Mouse (Mus musculus) 416B (cell line): ENCODE measurements around the gene Slc4a1.

Source experiments
- DNase-seq: peaks from one replicate; pipeline ENCODE4 v3.0.0; 2011; ENCODE audit warnings: low read depth

Gene Slc4a1

GRCm38 (mm10) chr11:102323516-102323915 is 42.5 kb downstream of the Slc4a1 start:
- DNase-seq, result no peak

GRCm38 (mm10) chr11:102321931-102322330 is 44.1 kb downstream of the Slc4a1 start:
- no peak for DNase-seq

DNA sequence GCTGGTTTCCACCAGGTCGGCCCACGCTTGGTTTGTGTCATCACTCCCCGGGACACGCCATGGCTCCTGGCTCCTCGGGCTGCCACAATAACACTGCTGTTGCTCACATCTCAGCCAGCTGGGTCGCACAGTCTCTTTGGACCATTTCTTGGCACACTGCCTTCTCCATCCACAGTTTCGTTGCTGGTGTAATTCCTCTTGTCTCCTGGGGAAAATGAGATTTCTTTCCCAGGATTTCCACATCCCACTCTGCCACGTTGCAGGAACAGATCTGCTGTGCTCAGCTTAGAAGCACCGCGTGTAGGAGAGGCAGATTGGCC is 45.4 kb downstream of the Slc4a1 start:
- DNase-seq, result no peak

GRCm38 (mm10) chr11:102319941-102320685 is 45.9 kb downstream of the Slc4a1 start:
- peak; percentile 92 for DNase-seq

GRCm38 (mm10) chr11:102319410-102319792 is 46.6 kb downstream of the Slc4a1 start, which contains the start of gene Ubtf:
Gene Ubtf (minus strand): TSS chr11:102319742.
- DNase-seq, result peak; percentile 74

DNA sequence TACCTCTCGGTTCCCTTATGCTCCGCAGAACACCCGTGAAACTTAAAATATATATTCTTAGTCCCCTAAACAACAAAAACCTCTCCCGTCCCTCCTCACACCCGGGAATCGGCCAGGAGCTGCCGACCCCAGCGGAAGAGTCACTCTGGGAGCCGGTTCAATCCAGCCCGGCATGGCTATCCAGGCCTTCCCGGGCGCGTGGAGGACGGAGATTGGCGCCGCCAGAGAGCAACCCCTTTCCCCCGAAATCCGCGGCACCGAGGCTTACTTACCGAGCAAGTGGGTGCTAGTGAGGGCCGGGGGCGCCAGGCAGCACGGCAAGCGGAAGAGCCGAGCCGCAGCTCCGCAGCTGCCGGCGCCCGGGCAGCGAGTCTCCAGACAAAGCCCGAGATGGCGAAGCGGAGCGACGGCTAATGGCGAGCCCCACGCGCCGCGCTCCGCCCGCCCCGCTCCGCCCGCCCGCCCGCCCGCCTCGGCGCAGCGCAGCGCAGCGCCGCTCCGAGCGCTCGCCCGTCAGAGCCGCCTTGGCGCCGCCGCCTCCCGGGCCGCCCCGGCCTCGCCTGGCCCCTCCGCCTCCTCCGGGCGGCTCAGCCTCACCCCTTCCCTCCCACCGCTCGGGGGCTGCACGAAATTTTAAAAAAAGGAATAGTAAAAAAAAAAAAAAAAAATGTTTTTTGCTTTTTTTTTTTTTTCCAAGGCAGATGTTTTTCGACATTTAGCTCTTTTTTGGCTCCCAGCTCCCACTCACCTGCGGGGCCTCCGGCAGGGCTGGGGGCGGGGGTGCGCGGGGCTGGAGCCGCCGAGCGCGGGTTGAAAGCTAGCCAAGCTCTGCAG is 47.2 kb downstream of the Slc4a1 start:
- DNase-seq, result peak; percentile 59

GRCm38 (mm10) chr11:102317901-102318575 is 48.0 kb downstream of the Slc4a1 start:
- peak; percentile 69 for DNase-seq

DNA sequence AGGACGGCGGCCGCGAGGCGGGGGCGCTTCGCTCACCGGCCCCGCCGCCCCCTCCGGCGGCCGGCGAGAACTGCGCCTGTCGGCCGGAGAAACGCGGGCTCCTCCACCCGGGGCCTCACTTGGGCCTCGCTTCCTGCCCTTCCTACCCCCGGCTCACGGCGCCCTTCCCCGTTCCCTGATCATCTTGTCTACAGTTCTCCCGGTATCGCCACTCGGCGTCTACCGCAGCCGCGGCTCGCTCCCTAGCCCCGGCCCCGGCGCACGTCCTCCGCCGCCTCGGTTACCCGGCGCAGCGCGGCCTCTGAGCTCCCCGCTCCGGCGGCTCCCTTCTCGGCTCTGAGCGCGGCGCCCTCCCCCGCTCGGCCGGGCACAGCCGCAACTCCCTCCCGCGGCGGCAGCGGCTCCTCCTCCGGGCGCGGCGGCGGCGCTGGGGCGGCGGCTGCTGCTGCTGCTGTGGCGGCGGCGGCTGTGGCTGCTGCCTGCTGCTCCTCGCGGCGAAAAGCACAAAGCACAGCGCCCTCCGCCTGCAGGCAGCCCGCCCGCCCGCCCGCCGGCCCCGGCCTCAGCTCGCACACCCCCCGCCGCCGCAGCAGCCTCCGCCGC is 48.6 kb downstream of the Slc4a1 start:
- no peak for DNase-seq

DNA sequence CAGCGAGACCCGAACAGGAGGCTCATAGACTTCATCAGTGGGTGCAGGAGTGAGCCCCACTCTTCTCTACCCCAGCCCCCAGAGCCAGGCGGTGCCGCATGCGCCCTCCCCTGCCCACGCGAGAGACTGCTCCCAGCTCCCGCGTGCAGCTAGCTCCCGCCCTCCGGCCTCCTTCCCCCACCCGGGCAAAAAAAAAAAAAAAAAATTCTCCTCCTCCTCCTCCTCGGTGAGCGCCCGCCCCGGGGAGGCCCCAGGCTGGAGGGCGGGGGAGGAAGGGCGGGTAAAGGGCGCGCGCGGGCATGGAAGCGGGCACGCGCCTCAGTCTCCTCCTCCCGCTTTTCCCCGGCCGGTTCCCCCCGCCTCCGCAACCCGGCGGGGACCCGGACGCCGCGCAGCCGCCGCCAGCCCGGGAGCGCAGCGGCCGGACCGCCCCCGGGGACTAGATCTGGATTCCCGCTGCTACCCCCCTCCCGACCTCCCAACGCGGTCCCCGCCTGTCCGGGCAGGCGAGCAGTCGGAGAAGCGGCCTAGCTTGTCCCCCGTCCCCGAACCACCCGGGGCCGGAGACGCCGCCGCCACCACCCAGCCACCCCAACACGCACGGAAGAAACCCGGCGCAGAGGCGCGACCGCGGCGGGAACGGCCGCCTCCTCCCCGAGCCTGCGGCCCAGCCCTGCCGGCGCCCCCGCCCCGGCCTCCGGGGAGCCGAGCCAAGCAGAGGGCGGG is 49.3 kb downstream of the Slc4a1 start:
- DNase-seq, result peak; percentile 89

DNA sequence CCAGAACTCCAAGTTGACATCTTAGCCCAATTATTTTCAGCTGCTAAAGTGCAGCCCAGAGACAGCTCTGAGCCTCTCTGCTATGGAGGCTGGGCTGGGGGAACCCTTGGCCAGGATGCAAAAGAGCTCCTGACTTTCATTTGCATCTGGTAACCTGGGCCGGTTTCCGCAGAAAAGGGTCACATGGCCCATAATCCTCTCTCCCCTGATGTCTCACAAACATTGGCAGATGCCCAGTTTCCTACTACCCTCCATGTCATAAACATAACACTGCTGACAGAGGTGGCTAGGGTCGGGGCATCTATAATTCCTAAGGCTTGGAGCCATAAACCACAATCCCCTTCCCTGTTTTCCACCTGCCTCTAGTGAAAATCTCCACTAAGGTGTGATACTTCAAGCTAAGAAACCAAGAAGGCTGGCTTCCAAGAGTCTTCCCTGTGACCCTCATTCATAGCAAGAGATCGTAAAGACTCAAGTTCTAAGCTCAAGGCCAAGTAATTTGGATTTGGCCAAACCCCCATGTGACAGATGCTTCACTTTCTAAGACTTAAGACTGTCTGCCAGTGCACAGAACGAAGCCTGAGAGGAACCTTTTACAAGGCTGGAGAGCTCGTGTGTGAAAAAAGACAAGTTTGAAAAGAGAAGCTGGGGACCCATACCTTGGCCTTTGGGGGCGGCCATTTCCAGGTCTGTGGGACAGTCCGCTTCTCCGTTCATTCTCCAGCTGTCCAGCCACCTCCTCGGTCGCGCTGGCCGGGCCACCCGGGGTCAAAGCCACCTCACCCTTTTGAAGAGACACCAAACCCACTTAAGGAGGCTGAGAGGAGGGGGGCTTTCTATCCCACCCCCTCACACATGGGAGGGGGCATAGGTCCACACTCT is 50.1 kb downstream of the Slc4a1 start:
- DNase-seq, result peak; percentile 45

DNA sequence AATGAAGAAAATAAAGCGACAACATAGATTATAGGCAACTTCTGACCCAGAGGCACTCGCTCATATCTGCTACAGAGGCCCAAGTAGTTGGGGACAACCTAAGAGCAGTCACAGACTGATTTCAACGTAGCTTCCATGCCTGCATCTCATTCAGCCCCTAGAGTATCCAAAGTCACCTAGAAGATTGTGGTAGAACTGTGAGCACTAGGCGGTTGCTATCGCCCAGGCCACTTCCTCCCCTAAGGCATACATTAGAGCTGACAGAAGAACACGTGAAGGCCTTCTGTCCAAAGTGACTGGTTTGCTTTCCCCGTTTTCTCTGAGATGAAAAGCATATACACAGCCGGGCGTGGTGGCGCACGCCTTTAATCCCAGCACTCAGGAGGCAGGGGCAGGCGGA is 51.7 kb downstream of the Slc4a1 start:
- no peak for DNase-seq

DNA sequence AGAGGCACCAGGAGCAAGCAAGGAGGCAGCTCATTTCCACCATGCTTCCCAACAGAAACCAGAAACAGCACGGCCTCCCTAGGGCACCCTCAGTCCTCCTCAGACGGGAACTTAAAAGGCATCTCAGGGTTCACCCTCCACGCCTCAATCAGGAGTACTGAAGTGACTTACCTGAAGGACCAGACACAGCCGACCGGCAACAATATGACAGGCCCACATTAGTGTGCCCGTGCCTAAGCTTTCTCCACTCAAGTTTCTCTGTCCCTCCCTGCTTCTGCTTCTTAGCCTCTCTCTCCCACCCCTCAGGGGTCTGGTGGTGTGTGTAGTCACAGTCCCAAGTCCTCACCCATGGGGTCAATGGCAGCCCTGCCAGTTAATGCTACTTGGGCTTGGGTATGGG is 53.4 kb downstream of the Slc4a1 start:
- DNase-seq, result no peak

- DNase-seq, result no peak
Measured at GRCm38 (mm10) chr11:102311966-102312365, 54.0 kb downstream of the Slc4a1 start.

- DNase-seq, result no peak
Measured at GRCm38 (mm10) chr11:102310768-102311695, 55.0 kb downstream of the Slc4a1 start.

DNA sequence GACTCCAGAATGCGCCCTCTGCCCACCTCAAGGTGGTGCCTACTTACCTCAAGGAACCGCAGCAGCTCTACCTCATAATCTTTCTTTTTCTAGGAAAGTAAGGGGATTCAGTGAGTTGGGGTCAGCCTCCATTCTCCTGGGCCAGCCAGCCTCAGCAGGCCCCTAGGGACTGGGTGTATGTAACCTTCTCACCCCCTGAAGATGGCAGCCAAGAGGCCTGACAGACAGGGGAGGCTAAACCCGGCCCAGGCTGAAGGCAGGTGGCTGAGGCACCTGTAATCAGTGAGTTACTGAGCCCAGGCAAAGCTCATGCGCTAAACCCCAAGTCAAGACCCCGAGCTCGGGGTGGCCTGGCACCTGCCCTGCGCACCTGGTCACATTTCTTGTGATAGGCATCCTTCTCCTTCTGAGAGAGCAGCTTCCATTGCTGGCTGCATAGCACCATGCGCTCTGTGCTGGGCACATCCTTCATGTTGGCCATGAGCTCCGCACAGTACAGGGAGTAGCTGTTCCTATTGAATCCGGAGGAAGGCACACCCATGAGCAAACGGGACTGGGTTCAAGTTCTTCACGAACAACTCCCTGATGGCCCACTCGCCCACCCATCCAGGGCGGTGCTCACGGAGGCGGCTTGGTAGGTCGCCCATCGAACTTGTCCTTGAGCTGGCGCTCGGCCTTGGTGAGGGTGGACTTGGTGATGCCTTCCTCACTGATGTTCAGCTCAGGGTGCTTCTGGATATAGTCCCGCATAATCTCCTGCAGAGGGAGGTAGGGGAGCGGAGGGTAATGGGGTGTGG is 56.0 kb downstream of the Slc4a1 start:
- no peak for DNase-seq

DNA sequence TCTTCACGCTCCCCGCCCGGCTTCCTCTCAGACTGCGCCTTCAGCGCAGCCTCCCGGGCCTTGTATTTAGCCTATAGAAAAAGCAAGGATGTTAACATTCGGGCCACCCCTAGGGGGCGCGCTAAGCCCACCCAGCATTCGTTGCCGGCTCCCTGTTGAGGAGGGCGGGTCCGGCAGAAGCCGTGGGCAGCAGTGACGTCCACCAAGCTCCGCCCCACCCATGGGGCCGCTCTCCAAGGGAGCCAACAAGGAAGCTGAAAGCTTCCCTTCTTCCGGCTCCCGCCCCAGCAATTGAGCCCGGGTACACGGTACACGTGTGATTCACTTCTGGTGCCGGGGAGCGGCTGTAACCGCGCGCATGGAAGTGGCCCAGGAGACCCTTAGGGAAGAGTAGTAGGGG is 57.0 kb downstream of the Slc4a1 start:
- DNase-seq, result peak; percentile 97

DNA sequence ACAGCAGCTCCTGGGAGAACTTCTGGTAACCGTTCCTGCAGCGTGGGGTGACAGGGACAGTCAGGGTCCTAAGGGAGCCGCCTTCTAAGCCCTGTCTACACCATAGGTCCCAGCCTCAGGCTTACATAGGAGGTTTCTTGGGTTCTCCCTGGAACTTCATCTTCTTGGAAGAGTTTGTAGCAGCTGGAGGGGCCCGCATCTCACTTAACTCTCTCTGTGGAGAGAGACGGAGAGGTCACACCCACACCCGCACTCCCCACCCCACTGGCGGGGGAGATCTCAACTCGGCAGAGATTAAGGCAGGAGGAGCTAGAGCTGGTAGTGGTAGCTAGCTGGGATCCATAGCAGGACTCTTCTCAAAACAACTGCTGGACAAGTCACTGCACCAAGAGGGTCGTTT is 57.9 kb downstream of the Slc4a1 start:
- no peak for DNase-seq

- no peak for DNase-seq
Measured at GRCm38 (mm10) chr11:102305359-102305758, 60.6 kb downstream of the Slc4a1 start.

- DNase-seq, result no peak
Measured at GRCm38 (mm10) chr11:102304141-102304540, 61.9 kb downstream of the Slc4a1 start.
